Comparison of ENCODE assay signal across 20 mouse cellular contexts in the genomic region with DNA sequence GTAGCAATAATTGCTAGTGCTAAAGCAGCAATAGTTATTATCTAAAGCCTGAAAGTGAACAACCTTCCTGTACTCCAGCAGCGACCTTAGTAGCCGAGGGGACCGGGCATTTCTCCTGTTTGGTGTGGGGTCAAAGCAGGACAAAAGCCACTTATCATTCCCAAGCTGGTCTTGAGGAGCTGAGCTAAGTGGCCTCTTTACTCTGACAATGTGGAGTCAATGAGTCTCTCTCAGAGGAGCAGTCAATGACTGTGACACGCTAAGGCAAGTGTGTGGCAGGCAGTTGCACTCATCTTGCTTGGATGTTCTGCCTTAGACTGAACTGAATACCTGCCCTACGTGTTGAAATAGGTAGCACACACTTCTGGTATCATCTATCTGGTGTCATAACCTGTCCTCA. TPM values are rescaled to one million over a fixed set of nuclear protein-coding genes. Genes with fewer than 3 reads are reported as not detected.
A peak's percentile ranks its signal among the peaks of the same experiment; 100 is the strongest.
DNase-seq lines count a peak whose midpoint lies in the region; ATAC-seq lines count a peak whose summit lies in the region.
"Had no signal": no experiment of that assay in that cellular context is flagged by ENCODE, and none has a peak within 500 bp of the region (broad histone marks: within the 10 kb centered on the region; RNA-seq: fewer than 3 reads in every experiment).

No protein-coding gene starts in this region.

- no peak for DNase-seq in hindbrain, embryonic 11.5 days (ENCODE audit: low spot score)
- no peak for DNase-seq in gastrocnemius, adult 18-20 months (ENCODE audit: low spot score)
- DNase-seq: adrenal gland, adult 8-10 months; cerebellum, adult 9-10 months; heart, adult 2 months; heart, postnatal 10 days; kidney, postnatal 25 days; right cerebral cortex, adult 18-20 months had no signal

- peak overlapping the region; percentile 61; the same call in 1 of the 2 replicates for H3K4me2 ChIP-seq in hindbrain, embryonic 15.5 days
- no peak overlapping the region for H3K4me2 ChIP-seq in hindbrain, embryonic 11.5 days (replicated peaks; ENCODE audit: low read depth, low read length)
- peak overlapping the region; percentile 80; the same call in 1 of the 2 replicates for H3K4me2 ChIP-seq in midbrain, embryonic 13.5 days (replicated peaks)
- no peak overlapping the region for H3K4me2 ChIP-seq in midbrain, embryonic 16.5 days (ENCODE audit: low read length)
- 0 out of 2 replicates have a peak overlapping the region, but pooled peaks have one; percentile 73 for H3K4me2 ChIP-seq in liver, embryonic 16.5 days (ENCODE audit: low read depth, low read length)
- peak overlapping the region; percentile 64; the same call in 1 of the 2 replicates for H3K4me2 ChIP-seq in neural tube, embryonic 15.5 days

- no peaks in the 10 kb centered on the region for H3K27me3 ChIP-seq in hindbrain, embryonic 15.5 days
- H3K27me3 ChIP-seq in hindbrain, embryonic 11.5 days (ENCODE audit: control insufficient read depth, insufficient read depth, low read length) = no peaks in the 10 kb centered on the region
- H3K27me3 ChIP-seq in midbrain, embryonic 13.5 days = no peaks in the 10 kb centered on the region
- no peaks in the 10 kb centered on the region for H3K27me3 ChIP-seq in midbrain, embryonic 16.5 days (ENCODE audit: control insufficient read depth, insufficient read depth, low read depth, low read length)
- H3K27me3 ChIP-seq in liver, embryonic 16.5 days (ENCODE audit: control insufficient read depth, insufficient read depth, low read depth, low read length) = no peaks in the 10 kb centered on the region
- no peaks in the 10 kb centered on the region for H3K27me3 ChIP-seq in neural tube, embryonic 15.5 days (replicated peaks)
- H3K27me3 ChIP-seq: stomach, embryonic 15.5 days had no signal

- no peaks in the 10 kb centered on the region for H3K9me3 ChIP-seq in hindbrain, embryonic 15.5 days
- no peaks in the 10 kb centered on the region for H3K9me3 ChIP-seq in hindbrain, embryonic 11.5 days (ENCODE audit: control insufficient read depth, low read length)
- no peaks in the 10 kb centered on the region for H3K9me3 ChIP-seq in midbrain, embryonic 13.5 days
- no peaks in the 10 kb centered on the region for H3K9me3 ChIP-seq in midbrain, embryonic 16.5 days (replicated peaks; ENCODE audit: control insufficient read depth, low read length, poor library complexity, severe bottlenecking)
- H3K9me3 ChIP-seq in liver, embryonic 16.5 days (replicated peaks; ENCODE audit: control insufficient read depth, low read length) = no peaks in the 10 kb centered on the region
- H3K9me3 ChIP-seq in neural tube, embryonic 15.5 days (replicated peaks) = no peaks in the 10 kb centered on the region
- H3K9me3 ChIP-seq: G1E; stomach, embryonic 15.5 days had no signal

- 87% methylated on average over 5 of the region's 5 CpGs for WGBS in hindbrain, embryonic 15.5 days
- WGBS in hindbrain, embryonic 11.5 days = 89% methylated on average over 5 of the region's 5 CpGs
- 76% methylated on average over 5 of the region's 5 CpGs for WGBS in midbrain, embryonic 13.5 days
- 79% methylated on average over 5 of the region's 5 CpGs for WGBS in midbrain, embryonic 16.5 days
- 76% methylated on average over 5 of the region's 5 CpGs for WGBS in liver, embryonic 16.5 days (ENCODE audit: insufficient replicate concordance)
- WGBS in neural tube, embryonic 15.5 days = 87% methylated on average over 5 of the region's 5 CpGs

- peaks cover 14% of the 10 kb centered on the region for H3K4me1 ChIP-seq in hindbrain, embryonic 15.5 days (replicated peaks)
- H3K4me1 ChIP-seq in hindbrain, embryonic 11.5 days (replicated peaks; ENCODE audit: control insufficient read depth, insufficient read depth, low read length) = no peaks in the 10 kb centered on the region
- peaks cover 21% of the 10 kb centered on the region for H3K4me1 ChIP-seq in midbrain, embryonic 13.5 days (replicated peaks)
- peaks cover 17% of the 10 kb centered on the region for H3K4me1 ChIP-seq in midbrain, embryonic 16.5 days (ENCODE audit: control insufficient read depth, insufficient read depth, low read length)
- H3K4me1 ChIP-seq in liver, embryonic 16.5 days (ENCODE audit: control insufficient read depth, low read depth, low read length) = peaks cover 7% of the 10 kb centered on the region; the same call in 1 of the 2 replicates
- H3K4me1 ChIP-seq in neural tube, embryonic 15.5 days = peaks cover 27% of the 10 kb centered on the region

- H3K27ac ChIP-seq in hindbrain, embryonic 15.5 days (replicated peaks) = no peak overlapping the region
- no peak overlapping the region for H3K27ac ChIP-seq in hindbrain, embryonic 11.5 days (ENCODE audit: low read depth, low read length)
- H3K27ac ChIP-seq in midbrain, embryonic 13.5 days = no peak overlapping the region
- no peak overlapping the region for H3K27ac ChIP-seq in midbrain, embryonic 16.5 days (ENCODE audit: low read length)
- no peak overlapping the region for H3K27ac ChIP-seq in liver, embryonic 16.5 days (ENCODE audit: low read length)
- H3K27ac ChIP-seq in neural tube, embryonic 15.5 days (replicated peaks) = no peak overlapping the region
- H3K27ac ChIP-seq: heart, adult 2 months; stomach, embryonic 15.5 days had no signal

- ATAC-seq in hindbrain, embryonic 15.5 days (ENCODE audit: low FRiP score, low read depth) = no peak
- no peak for ATAC-seq in hindbrain, embryonic 11.5 days (ENCODE audit: low FRiP score)
- no peak for ATAC-seq in midbrain, embryonic 13.5 days
- ATAC-seq in midbrain, embryonic 16.5 days = no peak
- no peak for ATAC-seq in liver, embryonic 16.5 days (ENCODE audit: low read depth)
- no peak for ATAC-seq in neural tube, embryonic 15.5 days (ENCODE audit: low FRiP score)
- ATAC-seq: forebrain, embryonic 14.5 days; intestine, embryonic 16.5 days had no signal

- H3K36me3 ChIP-seq in hindbrain, embryonic 15.5 days = peaks cover 43% of the 10 kb centered on the region
- peaks cover 5% of the 10 kb centered on the region; the same call in 1 of the 2 replicates for H3K36me3 ChIP-seq in hindbrain, embryonic 11.5 days (ENCODE audit: control insufficient read depth, insufficient read depth, low read length)
- H3K36me3 ChIP-seq in midbrain, embryonic 13.5 days = peaks cover 50% of the 10 kb centered on the region
- H3K36me3 ChIP-seq in midbrain, embryonic 16.5 days (ENCODE audit: control insufficient read depth, insufficient read depth, low read length) = peaks cover 13% of the 10 kb centered on the region
- peaks cover 11% of the 10 kb centered on the region for H3K36me3 ChIP-seq in liver, embryonic 16.5 days (ENCODE audit: control insufficient read depth, insufficient read depth)
- H3K36me3 ChIP-seq in neural tube, embryonic 15.5 days = peaks cover 46% of the 10 kb centered on the region

- no peak overlapping the region for H3K9ac ChIP-seq in hindbrain, embryonic 15.5 days
- no peak overlapping the region for H3K9ac ChIP-seq in hindbrain, embryonic 11.5 days (ENCODE audit: low read depth, low read length)
- no peak overlapping the region; the same call in 1 of the 2 replicates for H3K9ac ChIP-seq in midbrain, embryonic 13.5 days (replicated peaks)
- H3K9ac ChIP-seq in midbrain, embryonic 16.5 days (ENCODE audit: low read depth, low read length) = no peak overlapping the region
- no peak overlapping the region for H3K9ac ChIP-seq in liver, embryonic 16.5 days (ENCODE audit: low read depth, low read length)
- no peak overlapping the region for H3K9ac ChIP-seq in neural tube, embryonic 15.5 days (replicated peaks)
- H3K9ac ChIP-seq: stomach, embryonic 15.5 days had no signal

- H3K4me3 ChIP-seq in hindbrain, embryonic 15.5 days = no peak overlapping the region
- no peak overlapping the region for H3K4me3 ChIP-seq in hindbrain, embryonic 11.5 days (ENCODE audit: low read depth, low read length)
- H3K4me3 ChIP-seq in midbrain, embryonic 13.5 days (replicated peaks) = peak overlapping the region; percentile 98; the same call in 1 of the 2 replicates
- H3K4me3 ChIP-seq in midbrain, embryonic 16.5 days (ENCODE audit: low read depth, low read length) = no peak overlapping the region
- no peak overlapping the region for H3K4me3 ChIP-seq in liver, embryonic 16.5 days (ENCODE audit: low read depth, low read length)
- H3K4me3 ChIP-seq in neural tube, embryonic 15.5 days (replicated peaks) = no peak overlapping the region

RNA-seq across cellular contexts. Expression of a gene that starts 1.6 kb away (rescaled TPM):
- polyA plus RNA-seq in hindbrain, embryonic 15.5 days (2015; fragmentation: Nextera tagmentation; extraction: Ambion mirVana) = 42.7 and 43.1 TPM in 2 replicates
- 35.4 and 39.1 TPM in 2 replicates for polyA plus RNA-seq in hindbrain, embryonic 11.5 days (2014; fragmentation: Nextera tagmentation; extraction: Ambion mirVana)
- 47.9 and 49.4 TPM in 2 replicates for polyA plus RNA-seq in midbrain, embryonic 13.5 days (2015; fragmentation: Nextera tagmentation; extraction: Ambion mirVana)
- polyA plus RNA-seq in midbrain, embryonic 16.5 days (2015; fragmentation: Nextera tagmentation; extraction: Ambion mirVana) = 48.9 and 49.2 TPM in 2 replicates
- 6.9 and 7.5 TPM in 2 replicates for polyA plus RNA-seq in liver, embryonic 16.5 days (2015; fragmentation: Nextera tagmentation; extraction: Ambion mirVana)
- polyA plus RNA-seq in neural tube, embryonic 15.5 days (2015; fragmentation: Nextera tagmentation; extraction: Ambion mirVana) = 35.1 and 36.6 TPM in 2 replicates
- total RNA-seq in gastrocnemius, adult 18-20 months (2021) = 10 to 100 TPM; 18.5 to 23.3 TPM

RNA-seq across cellular contexts. Expression of a gene that starts 37.4 kb away (rescaled TPM):
- 0.06 TPM in 1 of 2 replicates, not detected in the other for polyA plus RNA-seq in hindbrain, embryonic 15.5 days (2015; fragmentation: Nextera tagmentation; extraction: Ambion mirVana)
- not detected in 2 replicates for polyA plus RNA-seq in hindbrain, embryonic 11.5 days (2014; fragmentation: Nextera tagmentation; extraction: Ambion mirVana)
- polyA plus RNA-seq in midbrain, embryonic 13.5 days (2015; fragmentation: Nextera tagmentation; extraction: Ambion mirVana) = not detected in 2 replicates
- not detected in 2 replicates for polyA plus RNA-seq in midbrain, embryonic 16.5 days (2015; fragmentation: Nextera tagmentation; extraction: Ambion mirVana)
- polyA plus RNA-seq in liver, embryonic 16.5 days (2015; fragmentation: Nextera tagmentation; extraction: Ambion mirVana) = not detected in 2 replicates
- 0.06 and 0.09 TPM in 2 replicates for polyA plus RNA-seq in neural tube, embryonic 15.5 days (2015; fragmentation: Nextera tagmentation; extraction: Ambion mirVana)
- not detected for total RNA-seq in gastrocnemius, adult 18-20 months (2021)
- total RNA-seq: adrenal gland, adult 8-10 months; gastrocnemius, adult 8-10 months; heart, adult 2 months; heart, postnatal 10 days; layer of hippocampus, postnatal 10 days; left cerebral cortex, postnatal 10 days had no signal
- polyA plus RNA-seq: forebrain, embryonic 14.5 days had no signal

RNA-seq across cellular contexts. Expression of a gene that starts 52.4 kb away (rescaled TPM):
- 8.3 and 11.1 TPM in 2 replicates for polyA plus RNA-seq in hindbrain, embryonic 15.5 days (2015; fragmentation: Nextera tagmentation; extraction: Ambion mirVana)
- 8.8 and 9.2 TPM in 2 replicates for polyA plus RNA-seq in hindbrain, embryonic 11.5 days (2014; fragmentation: Nextera tagmentation; extraction: Ambion mirVana)
- 9.4 and 9.5 TPM in 2 replicates for polyA plus RNA-seq in midbrain, embryonic 13.5 days (2015; fragmentation: Nextera tagmentation; extraction: Ambion mirVana)
- 8.6 and 9.8 TPM in 2 replicates for polyA plus RNA-seq in midbrain, embryonic 16.5 days (2015; fragmentation: Nextera tagmentation; extraction: Ambion mirVana)
- 6.1 and 7.2 TPM in 2 replicates for polyA plus RNA-seq in liver, embryonic 16.5 days (2015; fragmentation: Nextera tagmentation; extraction: Ambion mirVana)
- polyA plus RNA-seq in neural tube, embryonic 15.5 days (2015; fragmentation: Nextera tagmentation; extraction: Ambion mirVana) = 10.1 and 10.7 TPM in 2 replicates
- 10 to 100 TPM; 30.2 to 36.5 TPM for total RNA-seq in gastrocnemius, adult 18-20 months (2021)

RNA-seq across cellular contexts. Expression of a gene that starts 52.6 kb away (rescaled TPM):
- polyA plus RNA-seq in hindbrain, embryonic 15.5 days (2015; fragmentation: Nextera tagmentation; extraction: Ambion mirVana) = 5.1 and 6.7 TPM in 2 replicates
- polyA plus RNA-seq in hindbrain, embryonic 11.5 days (2014; fragmentation: Nextera tagmentation; extraction: Ambion mirVana) = 11.9 and 17.0 TPM in 2 replicates
- polyA plus RNA-seq in midbrain, embryonic 13.5 days (2015; fragmentation: Nextera tagmentation; extraction: Ambion mirVana) = 7.7 and 10.2 TPM in 2 replicates
- polyA plus RNA-seq in midbrain, embryonic 16.5 days (2015; fragmentation: Nextera tagmentation; extraction: Ambion mirVana) = 5.6 and 6.8 TPM in 2 replicates
- 2.7 and 3.4 TPM in 2 replicates for polyA plus RNA-seq in liver, embryonic 16.5 days (2015; fragmentation: Nextera tagmentation; extraction: Ambion mirVana)
- polyA plus RNA-seq in neural tube, embryonic 15.5 days (2015; fragmentation: Nextera tagmentation; extraction: Ambion mirVana) = 7.3 and 9.4 TPM in 2 replicates
- total RNA-seq in gastrocnemius, adult 18-20 months (2021) = 10 to 100 TPM; 33.6 to 35.1 TPM

Comparison
In these comparisons a context has a peak if more than half of its experiments do, and no peak if none do; other contexts are left out.
1. H3K4me2 ChIP-seq: peak in hindbrain, embryonic 15.5 days (single experiment), midbrain, embryonic 13.5 days (single experiment), liver, embryonic 16.5 days (single experiment) and neural tube, embryonic 15.5 days (single experiment); none in hindbrain, embryonic 11.5 days (single experiment) and midbrain, embryonic 16.5 days (single experiment).